In genomic region chr5:150426595-150426994, GRCm38 (mm10) we compare ENCODE assay signal across 9 mouse cellular contexts.
DNase-seq lines count a peak whose midpoint lies in the region; ATAC-seq lines count a peak whose summit lies in the region.
"Had no signal": no experiment of that assay in that cellular context is flagged by ENCODE, and none has a peak within 500 bp of the region (broad histone marks: within the 10 kb centered on the region; RNA-seq: fewer than 3 reads in every experiment).

No protein-coding gene starts in this region.

- H3K4me2 ChIP-seq in limb, embryonic 11.5 days (ENCODE audit: low read depth, severe bottlenecking), result no peak overlapping the region
- H3K4me2 ChIP-seq: limb, embryonic 15.5 days had no signal

- 85% methylated on average over 3 of the region's 3 CpGs for WGBS in limb, embryonic 11.5 days
- 83% methylated on average over 3 of the region's 3 CpGs for WGBS in limb, embryonic 10.5 days

- H3K4me1 ChIP-seq in limb, embryonic 11.5 days (ENCODE audit: control insufficient read depth, insufficient read depth, low read length), result no peaks in the 10 kb centered on the region
- H3K4me1 ChIP-seq in limb, embryonic 10.5 days, result no peaks in the 10 kb centered on the region
- H3K4me1 ChIP-seq: limb, embryonic 15.5 days had no signal

- peak; percentile 20 to 55 for DNase-seq in adrenal gland, postnatal 36 days
- no peak for DNase-seq in adrenal gland, adult 2 months
- DNase-seq in limb, embryonic 11.5 days (ENCODE audit: low spot score), result peak; percentile 48
- no peak for DNase-seq in limb, embryonic 10.5 days (ENCODE audit: low spot score)
- DNase-seq in R1 (ENCODE audit: low read depth, low spot score), result peak; percentile 64
- no peak for DNase-seq in adipocyte (ENCODE audit: low spot score)

- H3K27me3 ChIP-seq in limb, embryonic 11.5 days (ENCODE audit: control insufficient read depth, insufficient read depth, low read length), result no peaks in the 10 kb centered on the region
- H3K27me3 ChIP-seq in limb, embryonic 10.5 days (ENCODE audit: low read depth, poor library complexity, severe bottlenecking), result no peaks in the 10 kb centered on the region
- H3K27me3 ChIP-seq: limb, embryonic 15.5 days had no signal

- H3K4me3 ChIP-seq in limb, embryonic 11.5 days (ENCODE audit: low read depth, low read length), result no peak overlapping the region
- H3K4me3 ChIP-seq in limb, embryonic 10.5 days, result no peak overlapping the region
- H3K4me3 ChIP-seq: limb, embryonic 15.5 days had no signal

- no peaks in the 10 kb centered on the region for H3K36me3 ChIP-seq in limb, embryonic 11.5 days (ENCODE audit: control insufficient read depth, insufficient read depth, low read length)
- H3K36me3 ChIP-seq in limb, embryonic 10.5 days, result no peaks in the 10 kb centered on the region

- no peak overlapping the region for H3K27ac ChIP-seq in limb, embryonic 11.5 days (replicated peaks; ENCODE audit: low read depth, low read length)
- no peak overlapping the region for H3K27ac ChIP-seq in limb, embryonic 10.5 days
- H3K27ac ChIP-seq: limb, embryonic 15.5 days had no signal

- H3K9me3 ChIP-seq in limb, embryonic 11.5 days (ENCODE audit: control insufficient read depth, low read length), result no peaks in the 10 kb centered on the region
- H3K9me3 ChIP-seq in limb, embryonic 10.5 days (replicated peaks), result no peaks in the 10 kb centered on the region
- H3K9me3 ChIP-seq: limb, embryonic 15.5 days had no signal

- no peak for ATAC-seq in limb, embryonic 11.5 days (ENCODE audit: insufficient number of reproducible peaks, low FRiP score, low TSS enrichment, low read depth)
- ATAC-seq in erythroblast, adult 5-6 weeks (replicated peaks; ENCODE audit: low FRiP score, poor library complexity, severe bottlenecking), result peak; percentile 76
- peak; percentile 56 for ATAC-seq in megakaryocyte, adult 5-6 weeks (ENCODE audit: poor library complexity, severe bottlenecking)

- H3K9ac ChIP-seq in limb, embryonic 11.5 days (ENCODE audit: low read length), result no peak overlapping the region
- H3K9ac ChIP-seq: limb, embryonic 15.5 days had no signal

Comparison
In these comparisons a context has a peak if more than half of its experiments do, and no peak if none do; other contexts are left out.
1. DNase-seq: peak in adrenal gland, postnatal 36 days (2 of 2), limb, embryonic 11.5 days (single experiment) and R1 (single experiment); none in adrenal gland, adult 2 months (single experiment), limb, embryonic 10.5 days (single experiment) and adipocyte (single experiment).